Mouse (Mus musculus) E14TG2a.4 (cell line): ENCODE results near the gene Rpusd3.
A peak's percentile ranks its signal among the peaks of the same experiment; 100 is the strongest.

Source experiments
- H3K27me3 ChIP-seq: 2 replicates; pipeline ENCODE4 v1.6.1; 2014; ENCODE audit warnings: low read length, control low read depth; ENCODE audit not compliant: insufficient read depth
- H3K36me3 ChIP-seq: 2 replicates; pipeline ENCODE4 v1.6.1; 2014; ENCODE audit warnings: low read length, control low read depth; ENCODE audit not compliant: insufficient read depth
- H3K4me1 ChIP-seq: replicated peaks from 2 replicates; pipeline ENCODE4 v1.6.1; 2014; ENCODE audit warnings: low read depth, low read length, control low read depth
- H3K4me3 ChIP-seq: replicated peaks from 2 replicates; pipeline ENCODE4 v1.5.1; 2014; ENCODE audit warnings: mild to moderate bottlenecking, low read length
- H3K9me3 ChIP-seq: 2 replicates; pipeline ENCODE4 v1.6.1; 2014; ENCODE audit warnings: low read length, control low read depth
- CTCF ChIP-seq: conservative IDR thresholded peaks from 2 replicates; pipeline ENCODE4 v1.5.1; 2014; ENCODE audit warnings: low read length
- NANOG ChIP-seq: IDR thresholded peaks from 2 replicates; pipeline ENCODE4 v1.6.1; 2014; ENCODE audit warnings: borderline replicate concordance, low read length, mixed read lengths
- POU5F1 ChIP-seq: IDR thresholded peaks from 2 replicates; pipeline ENCODE4 v1.6.1; 2014; ENCODE audit warnings: low read length, borderline replicate concordance

Rpusd3 gene

DNA sequence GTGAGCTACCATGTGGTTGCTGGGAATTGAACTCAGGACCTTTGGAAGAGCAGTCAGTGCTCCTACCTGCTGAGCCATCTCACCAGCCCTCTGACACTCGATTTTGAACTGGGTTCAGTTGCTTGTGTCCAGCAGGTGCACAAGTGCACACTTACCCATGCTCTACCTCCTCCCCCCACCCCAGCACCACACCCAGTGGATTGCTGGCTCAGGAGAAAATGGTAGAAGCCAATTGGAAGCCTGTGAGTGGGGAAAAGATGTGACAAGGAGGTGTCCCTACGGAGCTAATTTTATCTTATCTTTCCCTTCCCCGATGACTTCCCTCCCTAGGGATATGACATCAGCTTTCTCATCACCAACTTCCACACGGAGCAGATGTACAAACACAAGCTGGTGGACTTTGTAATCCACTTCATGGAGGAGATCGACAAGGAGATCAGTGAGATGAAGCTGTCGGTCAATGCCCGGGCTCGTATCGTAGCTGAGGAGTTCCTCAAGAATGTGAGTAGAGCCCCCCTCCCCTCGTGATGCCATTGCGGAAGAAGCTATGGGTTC, 33.9 kb downstream of the Rpusd3 start:
- H3K4me3 ChIP-seq, result no peak overlapping the region
- peaks cover 100% of the 10 kb centered on the region for H3K36me3 ChIP-seq
- H3K9me3 ChIP-seq, result no peaks in the 10 kb centered on the region
- H3K4me1 ChIP-seq, result peaks cover 75% of the 10 kb centered on the region
- no peaks in the 10 kb centered on the region for H3K27me3 ChIP-seq
- no peak for TF ChIP-seq NANOG
- TF ChIP-seq POU5F1, result no peak
- no peak for TF ChIP-seq CTCF

GRCm38 (mm10) chr6:113384351-113384927, 34.7 kb downstream of the Rpusd3 start:
- TF ChIP-seq NANOG (no peak), CTCF (no peak), POU5F1 (no peak)
- Histone ChIP-seq H3K4me3 (no peak overlapping the region), H3K27me3 (no peaks in the 10 kb centered on the region), H3K4me1 (peaks cover 75% of the 10 kb centered on the region), H3K9me3 (no peaks in the 10 kb centered on the region), H3K36me3 (peaks cover 100% of the 10 kb centered on the region)

DNA sequence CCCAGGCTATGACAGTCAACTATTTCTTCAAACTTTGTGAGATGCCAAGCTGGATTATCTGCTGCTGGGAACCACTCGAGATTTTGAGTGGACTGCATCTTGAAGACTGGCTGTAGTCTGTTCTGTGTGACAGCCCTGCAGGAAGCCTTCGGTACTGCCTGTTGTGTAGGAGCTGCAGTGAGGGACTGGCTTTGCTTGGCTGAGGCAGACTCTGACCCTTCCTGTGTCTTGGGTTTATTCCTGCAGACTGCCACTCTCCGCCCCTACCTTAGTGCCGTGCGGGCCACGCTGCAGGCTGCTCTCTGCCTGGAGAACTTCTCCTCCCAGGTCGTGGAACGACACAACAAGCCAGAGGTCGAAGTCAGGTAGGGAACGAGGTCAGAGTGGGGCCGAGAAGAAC, 38.7 kb downstream of the Rpusd3 start:
- Histone ChIP-seq H3K36me3 (peaks cover 70% of the 10 kb centered on the region), H3K27me3 (no peaks in the 10 kb centered on the region), H3K4me1 (peaks cover 69% of the 10 kb centered on the region), H3K4me3 (0 out of 2 replicates have a peak overlapping the region, but pooled peaks have one; percentile 5), H3K9me3 (no peaks in the 10 kb centered on the region)
- TF ChIP-seq NANOG (no peak), CTCF (0 out of 2 replicates have a peak, but pooled peaks have one; percentile 6)

- no peak for TF ChIP-seq POU5F1
- Histone ChIP-seq H3K9me3 (no peaks in the 10 kb centered on the region), H3K27me3 (no peaks in the 10 kb centered on the region), H3K4me3 (peak overlapping the region; percentile 100), H3K4me1 (peaks cover 69% of the 10 kb centered on the region), H3K36me3 (peaks cover 70% of the 10 kb centered on the region)
Observed at GRCm38 (mm10) chr6:113379246-113379645, 39.9 kb downstream of the Rpusd3 start.

- H3K4me1 ChIP-seq, result peaks cover 63% of the 10 kb centered on the region
- no peaks in the 10 kb centered on the region for H3K27me3 ChIP-seq
- H3K4me3 ChIP-seq, result peak within 1 kb of the TSS; percentile 100
- H3K9me3 ChIP-seq, result no peaks in the 10 kb centered on the region
- H3K36me3 ChIP-seq, result peaks cover 70% of the 10 kb centered on the region
- TF ChIP-seq NANOG (no peak), POU5F1 (no peak), CTCF (no peak)
Observed at GRCm38 (mm10) chr6:113377496-113378385, 41.4 kb downstream of the Rpusd3 start, which contains the start of the genes Tada3 and Arpc4. Tada3 (minus strand) TSS chr6:113377883. Arpc4 (plus strand) TSS chr6:113378115.

DNA sequence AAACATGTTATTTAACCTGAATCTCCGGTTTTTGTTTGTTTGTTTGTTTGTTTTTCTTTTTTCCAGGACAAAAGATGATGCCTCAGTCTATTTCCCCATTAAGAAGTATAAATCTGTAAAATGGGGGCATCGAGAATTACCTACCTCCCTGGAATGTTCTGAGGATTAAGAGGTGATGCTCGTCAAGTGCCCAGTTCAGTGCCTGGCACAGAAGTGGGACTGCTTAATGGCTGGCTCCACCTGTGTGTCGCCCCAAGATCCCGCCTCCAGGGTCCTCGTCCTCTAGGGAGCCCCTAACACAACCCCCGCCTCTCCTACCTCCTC, 42.0 kb downstream of the Rpusd3 start:
- peaks cover 62% of the 10 kb centered on the region for H3K4me1 ChIP-seq
- H3K36me3 ChIP-seq, result peaks cover 70% of the 10 kb centered on the region
- peak overlapping the region; percentile 100 for H3K4me3 ChIP-seq
- H3K9me3 ChIP-seq, result no peaks in the 10 kb centered on the region
- H3K27me3 ChIP-seq, result no peaks in the 10 kb centered on the region
- no peak for TF ChIP-seq POU5F1
- no peak for TF ChIP-seq CTCF
- TF ChIP-seq NANOG, result no peak

DNA sequence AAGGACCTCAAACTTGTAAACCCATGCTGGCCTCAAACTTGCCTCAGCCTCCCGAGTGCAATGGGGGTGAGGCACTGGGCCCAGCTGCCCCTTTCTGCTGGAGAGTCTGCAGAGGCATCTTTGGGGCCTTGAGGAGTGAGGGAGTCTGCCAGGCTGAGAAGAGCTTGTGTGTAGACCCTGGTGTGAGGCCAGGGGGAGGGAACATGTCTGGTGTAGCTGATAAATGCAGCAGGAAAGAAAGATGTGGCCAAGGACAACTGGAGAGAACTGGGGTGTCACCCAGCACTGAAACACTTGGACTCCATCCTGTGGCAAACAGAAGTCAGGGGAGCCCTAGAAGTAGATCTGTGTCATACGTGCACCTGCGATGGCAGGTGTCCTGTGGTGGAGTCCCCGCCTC, 45.6 kb downstream of the Rpusd3 start:
- H3K36me3 ChIP-seq, result peaks cover 75% of the 10 kb centered on the region

GRCm38 (mm10) chr6:113370194-113370929, 48.8 kb downstream of the Rpusd3 start:
- Histone ChIP-seq H3K36me3 (peaks cover 75% of the 10 kb centered on the region), H3K4me3 (no peak overlapping the region), H3K9me3 (no peaks in the 10 kb centered on the region), H3K27me3 (no peaks in the 10 kb centered on the region), H3K4me1 (peaks cover 63% of the 10 kb centered on the region)
- TF ChIP-seq CTCF (no peak), NANOG (no peak), POU5F1 (no peak)

More for the DNA sequence above, 45.6 kb downstream of the Rpusd3 start:
- H3K4me1 ChIP-seq, result peaks cover 50% of the 10 kb centered on the region
- TF ChIP-seq CTCF (no peak), NANOG (no peak), POU5F1 (no peak)
- no peaks in the 10 kb centered on the region for H3K9me3 ChIP-seq
- no peak overlapping the region for H3K4me3 ChIP-seq
- no peaks in the 10 kb centered on the region for H3K27me3 ChIP-seq
